Mouse (Mus musculus) hindbrain, embryonic 11.5 days (tissue): ENCODE results near the gene Acot8. TPM values are rescaled to one million over a fixed set of nuclear protein-coding genes. Genes with fewer than 3 reads are reported as not detected.

ENCODE experiments used
- ATAC-seq: fragments of 200-750 bp; cut with Nextera tagmentation; 2 replicates; pipeline ENCODE4 v1.8.0; 2017; ENCODE audit warnings: mild to moderate bottlenecking, moderate TSS enrichment, moderate library complexity; ENCODE audit not compliant: low FRiP score
- DNase-seq: peaks from one replicate; pipeline ENCODE4 v3.0.0-alpha.2; 2015; ENCODE audit warnings: low spot score
- H3K27ac ChIP-seq: fragments of 300-500 bp; sonication (generic); 2 replicates; pipeline ENCODE4 v1.5.1; 2014; ENCODE audit warnings: mild to moderate bottlenecking, low read depth, low read length
- H3K27me3 ChIP-seq: fragments of 300-500 bp; sonication (generic); 2 replicates; pipeline ENCODE4 v1.6.1; 2014; ENCODE audit warnings: mild to moderate bottlenecking, low read length, moderate library complexity, mixed read lengths; ENCODE audit not compliant: control insufficient read depth, insufficient read depth
- H3K36me3 ChIP-seq: fragments of 300-500 bp; sonication (generic); 2 replicates; pipeline ENCODE4 v1.6.1; 2014; ENCODE audit warnings: mild to moderate bottlenecking, low read length, moderate library complexity, mixed read lengths; ENCODE audit not compliant: control insufficient read depth, insufficient read depth
- H3K4me1 ChIP-seq: fragments of 300-500 bp; sonication (generic); replicated peaks from 2 replicates; pipeline ENCODE4 v1.6.1; 2014; ENCODE audit warnings: low read length, mixed read lengths; ENCODE audit not compliant: control insufficient read depth, insufficient read depth
- H3K4me2 ChIP-seq: fragments of 300-500 bp; sonication (generic); replicated peaks from 2 replicates; pipeline ENCODE4 v1.6.1; 2014; ENCODE audit warnings: mild to moderate bottlenecking, low read depth, low read length
- H3K4me3 ChIP-seq: fragments of 300-500 bp; sonication (generic); 2 replicates; pipeline ENCODE4 v1.5.1; 2014; ENCODE audit warnings: low read depth, low read length
- H3K9ac ChIP-seq: fragments of 300-500 bp; sonication (generic); 2 replicates; pipeline ENCODE4 v1.6.1; 2014; ENCODE audit warnings: low read depth, low read length
- H3K9me3 ChIP-seq: fragments of 300-500 bp; sonication (generic); 2 replicates; pipeline ENCODE4 v1.6.1; 2016; ENCODE audit warnings: low read length; ENCODE audit not compliant: control insufficient read depth
- WGBS: fragments of 180-500 bp; shearing (Covaris S2); extraction: QIAGEN DNeasy Blood & Tissue Kit; methylation state at CpG from one replicate; pipeline ENCODE4 v1.1.7; 2014; 5-methylcytosine and 5-hydroxymethylcytosine counted together
- polyA plus RNA-seq: library from polyadenylated mRNA; unstranded; fragments of >200 nt; fragmentation: Nextera tagmentation; extraction: Ambion mirVana; gene quantifications from 2 replicates; pipeline ENCODE4 v1.2.1, GENCODE M21; 2014

Acot8 gene
- polyA plus RNA-seq = 11.9 and 12.8 TPM in 2 replicates

DNA sequence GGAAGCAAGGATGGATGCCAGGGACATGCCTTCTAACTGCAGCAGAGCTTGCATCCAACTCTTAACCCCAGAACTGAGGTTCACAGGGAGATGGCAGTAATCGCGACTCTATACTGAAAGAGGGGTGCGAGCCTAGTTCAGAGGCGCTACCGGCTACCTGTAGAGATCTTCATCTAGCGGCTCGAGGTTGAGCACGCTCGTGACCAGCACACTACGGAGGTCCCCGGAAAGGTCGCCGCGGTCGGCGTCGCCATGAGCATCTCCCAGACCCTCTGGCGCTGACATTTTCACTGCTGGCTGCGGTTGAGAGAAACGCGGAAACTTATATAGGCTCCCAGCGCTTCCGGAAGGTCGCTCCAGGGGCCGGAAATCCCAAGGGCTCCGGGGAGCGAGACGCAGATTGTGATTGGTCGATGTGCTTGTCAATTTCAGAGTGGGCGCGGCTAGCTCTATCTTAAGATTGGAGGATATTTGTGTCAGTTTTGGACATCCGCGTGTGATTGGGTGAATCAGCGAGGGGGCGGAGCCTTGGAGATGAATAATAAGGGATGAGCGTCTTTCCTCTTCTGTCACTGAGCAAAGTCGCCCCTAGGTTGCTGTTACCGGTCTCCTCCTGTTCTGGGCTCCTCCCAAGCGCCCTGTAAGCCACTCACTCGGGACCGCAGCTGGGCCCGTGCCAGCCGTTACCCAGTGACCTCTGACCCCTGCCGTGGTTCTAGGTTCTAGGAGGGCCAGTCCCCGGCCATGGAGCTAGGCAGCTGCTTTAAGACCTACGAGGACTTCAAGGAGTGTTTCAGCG, at the start of gene Acot8, which contains the start of gene Zswim3:
Gene Acot8, minus strand, starts transcription at position 350 of the 799 bp plus-strand sequence.
Gene Zswim3, plus strand, starts transcription at position 566 of the 799 bp plus-strand sequence.
- H3K4me3 ChIP-seq = peak within 1 kb of the TSS; percentile 83
- peaks cover 4% of the 10 kb centered on the region for H3K4me1 ChIP-seq
- under 1% methylated on average over 47 of the region's 47 CpGs for WGBS
- H3K36me3 ChIP-seq = peaks cover 3% of the 10 kb centered on the region; the same call in 1 of the 2 replicates
- H3K9me3 ChIP-seq = no peaks in the 10 kb centered on the region
- ATAC-seq = peak; percentile 97
- peak within 1 kb of the TSS; percentile 75 for H3K9ac ChIP-seq
- H3K27ac ChIP-seq = peak within 1 kb of the TSS; percentile 77
- no peaks in the 10 kb centered on the region for H3K27me3 ChIP-seq
- DNase-seq = peak; percentile 98
- H3K4me2 ChIP-seq = peak within 1 kb of the TSS; percentile 77

- H3K4me3 ChIP-seq = no peak overlapping the region
- no peak overlapping the region for H3K4me2 ChIP-seq
- H3K36me3 ChIP-seq = no peaks in the 10 kb centered on the region
- no peaks in the 10 kb centered on the region for H3K27me3 ChIP-seq
- DNase-seq (no peak), ATAC-seq (no peak)
- no peaks in the 10 kb centered on the region for H3K9me3 ChIP-seq
- no peaks in the 10 kb centered on the region for H3K4me1 ChIP-seq
- no peak overlapping the region for H3K27ac ChIP-seq
- no peak overlapping the region for H3K9ac ChIP-seq
- 90% methylated on average over 8 of the region's 8 CpGs for WGBS
Observed at GRCm38 (mm10) chr2:164850061-164850460, 45.4 kb upstream of the Acot8 start.

DNA sequence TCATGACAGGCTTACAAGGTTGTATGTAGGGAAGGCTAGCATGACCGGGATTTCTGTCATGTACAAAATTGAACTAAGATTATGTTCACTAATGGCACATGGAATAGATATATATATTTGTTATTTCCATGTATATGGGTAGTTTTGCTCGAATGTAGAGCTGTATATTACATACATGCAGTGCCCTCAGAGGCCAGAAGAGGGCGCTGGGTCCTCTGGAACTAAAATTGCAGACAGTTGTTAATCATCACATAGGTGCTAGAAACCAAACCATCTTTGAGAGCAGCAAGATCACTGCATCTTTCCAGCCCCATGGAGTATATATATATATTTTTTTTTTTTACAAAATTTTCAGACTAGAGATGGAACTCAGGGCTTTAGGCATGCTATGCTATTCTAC, 41.1 kb upstream of the Acot8 start:
- ATAC-seq (no peak), DNase-seq (no peak)
- Histone ChIP-seq H3K4me2 (no peak overlapping the region), H3K27ac (no peak overlapping the region), H3K9me3 (no peaks in the 10 kb centered on the region), H3K4me3 (no peak overlapping the region), H3K9ac (no peak overlapping the region), H3K36me3 (no peaks in the 10 kb centered on the region), H3K4me1 (no peaks in the 10 kb centered on the region), H3K27me3 (no peaks in the 10 kb centered on the region)
- 54% methylated on average over 3 of the region's 3 CpGs for WGBS

DNA sequence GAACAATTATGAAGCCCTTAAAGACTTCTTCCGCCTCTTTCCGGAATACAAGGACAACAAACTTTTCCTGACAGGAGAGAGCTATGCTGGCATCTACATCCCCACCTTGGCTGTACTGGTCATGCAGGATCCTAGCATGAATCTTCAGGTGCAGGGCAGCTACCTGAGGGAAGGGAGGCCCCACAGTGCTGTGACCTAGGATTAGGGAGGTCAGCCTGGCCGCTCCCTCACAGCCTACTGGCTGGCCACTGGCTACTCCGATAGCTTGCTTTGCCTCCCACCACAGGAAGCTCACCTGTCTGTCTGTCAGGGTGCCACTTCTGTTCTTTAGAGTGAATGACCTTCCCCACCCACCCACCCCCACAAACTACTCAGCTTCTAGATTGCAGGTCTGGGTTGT, 30.5 kb upstream of the Acot8 start:
- DNase-seq = no peak
- ATAC-seq = no peak
- no peak overlapping the region for H3K4me2 ChIP-seq

DNA sequence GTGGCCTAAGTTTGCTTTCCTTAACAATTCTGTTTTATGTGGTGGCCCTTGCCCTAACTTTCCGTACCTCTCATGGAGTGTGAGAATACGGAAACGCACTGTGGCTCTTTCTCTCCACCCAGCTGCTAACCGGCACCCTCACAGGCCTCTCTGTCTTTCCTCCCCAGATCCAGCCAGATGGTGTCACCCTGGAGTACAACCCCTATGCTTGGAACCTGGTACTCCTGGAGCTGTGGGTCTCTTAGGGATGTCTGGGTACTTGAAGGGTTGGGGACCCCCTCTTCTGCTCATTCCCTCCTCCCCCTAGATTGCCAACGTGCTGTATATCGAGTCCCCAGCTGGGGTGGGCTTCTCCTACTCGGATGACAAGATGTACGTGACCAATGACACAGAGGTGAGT, 29.8 kb upstream of the Acot8 start:
- H3K9ac ChIP-seq = peak overlapping the region; percentile 72
- 0 out of 2 replicates have a peak, but pooled peaks cover 5% of the 10 kb centered on the region for H3K36me3 ChIP-seq
- H3K4me3 ChIP-seq = peak overlapping the region; percentile 50
- no peak overlapping the region for H3K27ac ChIP-seq
- no peak for ATAC-seq
- no peak for DNase-seq
- 0 out of 2 replicates have a peak, but pooled peaks cover 4% of the 10 kb centered on the region for H3K4me1 ChIP-seq
- no peaks in the 10 kb centered on the region for H3K27me3 ChIP-seq
- H3K4me2 ChIP-seq = peak overlapping the region; percentile 98
- H3K9me3 ChIP-seq = no peaks in the 10 kb centered on the region
- 49% methylated on average over 8 of the region's 8 CpGs for WGBS

More for the DNA sequence above, 30.5 kb upstream of the Acot8 start:
- no peak overlapping the region for H3K4me3 ChIP-seq
- no peak overlapping the region for H3K9ac ChIP-seq
- H3K27me3 ChIP-seq = no peaks in the 10 kb centered on the region
- H3K9me3 ChIP-seq = no peaks in the 10 kb centered on the region
- 0 out of 2 replicates have a peak, but pooled peaks cover 4% of the 10 kb centered on the region for H3K4me1 ChIP-seq
- 93% methylated on average over 4 of the region's 4 CpGs for WGBS
- H3K27ac ChIP-seq = no peak overlapping the region
- H3K36me3 ChIP-seq = 0 out of 2 replicates have a peak, but pooled peaks cover 5% of the 10 kb centered on the region

DNA sequence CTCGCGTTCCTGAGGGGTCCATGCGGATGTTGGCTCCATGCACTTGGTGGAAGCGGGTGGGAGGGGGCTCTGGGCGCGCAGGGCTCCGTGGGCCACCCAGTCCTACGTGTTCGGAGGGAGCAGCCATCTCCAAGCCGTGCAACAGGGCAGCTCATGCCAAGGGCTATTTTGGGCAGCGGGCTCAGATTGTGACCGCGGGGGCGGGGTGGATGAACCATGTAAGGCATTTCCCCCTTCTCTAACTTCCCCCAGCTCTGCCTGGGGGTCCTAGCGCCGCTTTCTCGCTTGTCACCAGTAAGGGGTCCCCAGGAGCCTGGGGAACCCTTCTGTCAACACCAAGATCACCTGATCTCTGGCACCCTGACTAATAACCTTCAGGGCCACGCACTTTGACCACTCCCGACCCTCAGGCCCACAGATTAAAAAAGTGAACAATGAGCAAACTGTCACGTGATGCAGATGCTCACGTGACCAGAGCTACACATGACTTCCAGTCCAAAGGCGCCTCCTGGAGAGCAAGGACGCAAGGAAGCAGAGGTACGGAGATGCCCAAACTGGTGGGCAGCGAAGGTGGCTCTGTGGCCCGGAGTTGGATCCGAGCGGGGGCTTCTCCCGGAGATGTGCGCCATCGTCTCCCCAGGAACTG, 28.8 kb upstream of the Acot8 start, which contains the start of gene Neurl2:
Gene Neurl2, minus strand, starts transcription at position 143 of the 646 bp plus-strand sequence.
- H3K27me3 ChIP-seq = no peaks in the 10 kb centered on the region
- DNase-seq (peak; percentile 95), ATAC-seq (peak; percentile 68)
- H3K4me3 ChIP-seq = peak within 1 kb of the TSS; percentile 50
- 0 out of 2 replicates have a peak, but pooled peaks cover 4% of the 10 kb centered on the region for H3K4me1 ChIP-seq
- H3K9ac ChIP-seq = peak within 1 kb of the TSS; percentile 72
- H3K9me3 ChIP-seq = no peaks in the 10 kb centered on the region
- peak within 1 kb of the TSS; percentile 98 for H3K4me2 ChIP-seq
- no peaks in the 10 kb centered on the region for H3K36me3 ChIP-seq
- peak within 1 kb of the TSS; percentile 58 for H3K27ac ChIP-seq
- WGBS = 0% methylated on average over 30 of the region's 31 CpGs

GRCm38 (mm10) chr2:164832748-164833301, 28.1 kb upstream of the Acot8 start, which contains the start of gene Ctsa:
Gene Ctsa, plus strand, starts transcription at chr2:164832873.
- peak within 1 kb of the TSS; percentile 50 for H3K4me3 ChIP-seq
- H3K9me3 ChIP-seq = no peaks in the 10 kb centered on the region
- peak within 1 kb of the TSS; percentile 98 for H3K4me2 ChIP-seq
- ATAC-seq = peak; percentile 62
- H3K36me3 ChIP-seq = no peaks in the 10 kb centered on the region
- peak within 1 kb of the TSS; percentile 72 for H3K9ac ChIP-seq
- peak within 1 kb of the TSS; percentile 58 for H3K27ac ChIP-seq
- H3K4me1 ChIP-seq = 0 out of 2 replicates have a peak, but pooled peaks cover 4% of the 10 kb centered on the region
- no peaks in the 10 kb centered on the region for H3K27me3 ChIP-seq
- 2% methylated on average over 35 of the region's 35 CpGs for WGBS
- DNase-seq = peak; percentile 79

- WGBS = 70% methylated on average over 16 of the region's 16 CpGs
- peak overlapping the region; percentile 7; the same call in 1 of the 2 replicates for H3K9ac ChIP-seq
- H3K27ac ChIP-seq = no peak overlapping the region
- DNase-seq = no peak
- H3K9me3 ChIP-seq = no peaks in the 10 kb centered on the region
- peak overlapping the region; percentile 50 for H3K4me3 ChIP-seq
- no peaks in the 10 kb centered on the region for H3K36me3 ChIP-seq
- peak overlapping the region; percentile 98 for H3K4me2 ChIP-seq
- H3K27me3 ChIP-seq = no peaks in the 10 kb centered on the region
- 0 out of 2 replicates have a peak, but pooled peaks cover 4% of the 10 kb centered on the region for H3K4me1 ChIP-seq
- ATAC-seq = no peak; the same call in 1 of the 2 replicates
Observed at GRCm38 (mm10) chr2:164832032-164832747, 27.5 kb upstream of the Acot8 start.
